Mouse (Mus musculus) MEL (cell line): ENCODE data around the gene Cyp4f16.
"Not testable (repeated sequence)": the region's sequence is repeated elsewhere in the genome, so short reads cannot be mapped to it uniquely, and the experiment has no call there.

ENCODE experiments used
- CTCF ChIP-seq, 3 experiments: IDR thresholded peaks in 2 of 3; conservative IDR thresholded peaks in 1 of 3; 2 replicates each; pipeline ENCODE4 v1.5.1; 2011 to 2012; ENCODE audit warnings: low read length in 3 of 3, low read depth in 2 of 3, mild to moderate bottlenecking in 2 of 3, improper control_type of control experiment in 1 of 3, inconsistent platforms in 1 of 3, mixed read lengths in 1 of 3, moderate library complexity in 1 of 3; ENCODE audit not compliant: control insufficient read depth in 1 of 3, insufficient read depth in 1 of 3, poor library complexity in 1 of 3, severe bottlenecking in 1 of 3
- MAX ChIP-seq: IDR thresholded peaks from 2 replicates; pipeline ENCODE4 v1.6.1; 2011; ENCODE audit warnings: low read length, improper control_type of control experiment
- MEF2A ChIP-seq: IDR thresholded peaks from 2 replicates; pipeline ENCODE4 v1.6.1; 2014; ENCODE audit warnings: low read depth, mild to moderate bottlenecking, inconsistent platforms, low read length, improper control_type of control experiment; ENCODE audit not compliant: poor library complexity, insufficient replicate concordance, severe bottlenecking; ENCODE audit errors: extremely low read depth
- POLR2A ChIP-seq, 2 experiments: IDR thresholded peaks; 2 replicates each; pipeline ENCODE4 v1.6.1; 2011 to 2012; ENCODE audit warnings: low read length in 2 of 2, mild to moderate bottlenecking in 2 of 2, control low read depth in 1 of 2, improper control_type of control experiment in 1 of 2, low read depth in 1 of 2, moderate library complexity in 1 of 2; ENCODE audit not compliant: control insufficient read depth in 1 of 2, insufficient read depth in 1 of 2, poor library complexity in 1 of 2
- TCF12 ChIP-seq: IDR thresholded peaks from 2 replicates; pipeline ENCODE4 v1.6.1; 2014; ENCODE audit warnings: low read depth, mild to moderate bottlenecking, inconsistent platforms, low read length, improper control_type of control experiment, moderate library complexity
- ZMIZ1 ChIP-seq: IDR thresholded peaks from 2 replicates; pipeline ENCODE4 v1.6.1; 2012; ENCODE audit warnings: low read depth, mild to moderate bottlenecking, inconsistent platforms, low read length, improper control_type of control experiment, moderate library complexity
- ZNF384 ChIP-seq: IDR thresholded peaks from 2 replicates; pipeline ENCODE4 v1.6.1; 2012; ENCODE audit warnings: low read depth, mild to moderate bottlenecking, inconsistent platforms, low read length, improper control_type of control experiment

GRCm38 (mm10) chr17:32553016-32553415, 16.7 kb downstream of the Cyp4f16 start:
- TF ChIP-seq POLR2A (IDR thresholded peaks at IDR 0.05; ENCODE audit: control insufficient read depth in 1 of 2, insufficient read depth in 1 of 2, low read depth in 1 of 2, low read length in 2 of 2, poor library complexity in 1 of 2); MEF2A; CTCF (IDR thresholded peaks at IDR 0.05 in 2 of 3, conservative IDR thresholded peaks at IDR 0.05 in 1 of 3; ENCODE audit: control insufficient read depth in 1 of 3, insufficient read depth in 1 of 3, low read depth in 2 of 3, low read length in 3 of 3, poor library complexity in 1 of 3, severe bottlenecking in 1 of 3); MAX; ZNF384; TCF12; ZMIZ1: not testable (repeated sequence)
